Mouse (Mus musculus): ENCODE measurements around the gene Cyb561d1.

Cyb561d1 gene

GRCm38 (mm10) chr3:108203621-108204325, 2.8 kb upstream of the Cyb561d1 start:
- DNase-seq (ENCODE audit: low spot score in 2 of 2), result peak; percentile 81 to 95

DNA sequence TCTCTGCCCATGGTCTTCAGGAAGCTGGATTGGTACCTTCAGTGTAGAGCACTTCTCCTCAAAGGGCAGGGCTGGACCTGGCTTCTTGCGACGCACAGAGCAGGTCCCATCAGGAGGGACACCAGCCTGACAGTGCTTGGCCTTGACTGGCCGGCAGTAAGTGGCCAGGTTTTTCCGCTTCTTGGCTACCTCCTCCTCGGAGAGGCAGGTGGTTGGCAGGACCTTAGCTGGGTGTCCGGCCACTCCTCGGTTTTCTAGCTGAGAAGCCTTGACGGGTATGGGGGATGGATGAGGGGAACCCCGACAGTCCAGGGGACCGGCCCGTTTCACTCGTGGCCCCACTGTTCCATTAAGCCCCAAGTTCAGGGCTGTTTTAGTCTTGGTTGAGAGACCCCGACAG, 2.2 kb upstream of the Cyb561d1 start:
- DNase-seq (ENCODE audit: low spot score in 2 of 2), result no peak

DNA sequence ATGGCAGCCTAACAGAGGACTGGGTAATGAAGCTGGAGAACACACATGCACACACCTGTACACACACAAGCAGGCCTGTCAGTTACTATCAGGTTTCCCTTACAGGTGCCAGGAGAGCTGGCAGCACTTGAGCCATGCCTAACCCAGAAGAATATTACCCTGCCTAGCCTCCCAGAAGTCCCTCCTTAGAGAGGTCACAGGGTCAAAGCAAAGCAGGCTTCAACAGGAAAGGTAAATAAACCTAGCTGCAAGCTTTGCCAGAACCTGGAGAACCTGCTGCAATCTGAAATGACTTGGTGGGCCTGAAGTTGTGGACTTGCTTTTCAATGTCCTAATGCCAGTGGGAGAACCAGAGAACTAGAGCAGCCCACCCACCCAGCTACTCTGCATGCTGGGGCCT, 1.5 kb upstream of the Cyb561d1 start:
- no peak for DNase-seq (ENCODE audit: low spot score in 2 of 2)

- DNase-seq (ENCODE audit: low spot score in 2 of 2), result no peak
These were observed 1.8 kb downstream of the Cyb561d1 start for GRCm38 (mm10) chr3:108199231-108199630.

- DNase-seq (ENCODE audit: low spot score in 2 of 2), result no peak
These were observed 3.9 kb downstream of the Cyb561d1 start for GRCm38 (mm10) chr3:108197066-108197497.

- no peak for DNase-seq (ENCODE audit: low spot score in 2 of 2)
These were observed 4.9 kb downstream of the Cyb561d1 start for GRCm38 (mm10) chr3:108195941-108196590.

- no peak for DNase-seq (ENCODE audit: low spot score in 2 of 2)
These were observed 5.7 kb downstream of the Cyb561d1 start for GRCm38 (mm10) chr3:108195287-108195686.

DNA sequence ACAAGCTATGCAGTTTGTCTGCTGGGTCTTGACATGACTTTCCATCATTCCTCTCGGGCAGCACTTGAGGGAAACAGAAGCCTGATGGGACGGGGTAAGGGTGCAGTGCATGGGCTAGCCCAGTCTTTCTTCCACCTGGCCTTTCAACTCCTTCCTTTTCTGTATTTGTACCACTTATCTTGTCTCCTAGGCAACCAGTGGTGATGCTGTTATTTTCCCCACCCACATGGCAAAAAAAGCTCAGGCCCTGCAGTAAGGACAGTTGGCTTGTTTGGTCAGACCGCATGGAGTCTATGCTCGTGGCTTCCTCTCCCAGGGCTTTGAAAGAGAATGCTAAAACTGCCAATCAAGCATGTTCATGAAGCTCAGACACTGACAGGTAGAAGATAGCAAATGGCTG, 7.3 kb downstream of the Cyb561d1 start:
- DNase-seq (ENCODE audit: low spot score in 2 of 2), result no peak

- DNase-seq (ENCODE audit: low spot score in 2 of 2), result no peak
These were observed 11.1 kb downstream of the Cyb561d1 start for GRCm38 (mm10) chr3:108189897-108190296.

GRCm38 (mm10) chr3:108188716-108189490, 12.1 kb downstream of the Cyb561d1 start:
- DNase-seq (ENCODE audit: low spot score in 2 of 2), result no peak

DNA sequence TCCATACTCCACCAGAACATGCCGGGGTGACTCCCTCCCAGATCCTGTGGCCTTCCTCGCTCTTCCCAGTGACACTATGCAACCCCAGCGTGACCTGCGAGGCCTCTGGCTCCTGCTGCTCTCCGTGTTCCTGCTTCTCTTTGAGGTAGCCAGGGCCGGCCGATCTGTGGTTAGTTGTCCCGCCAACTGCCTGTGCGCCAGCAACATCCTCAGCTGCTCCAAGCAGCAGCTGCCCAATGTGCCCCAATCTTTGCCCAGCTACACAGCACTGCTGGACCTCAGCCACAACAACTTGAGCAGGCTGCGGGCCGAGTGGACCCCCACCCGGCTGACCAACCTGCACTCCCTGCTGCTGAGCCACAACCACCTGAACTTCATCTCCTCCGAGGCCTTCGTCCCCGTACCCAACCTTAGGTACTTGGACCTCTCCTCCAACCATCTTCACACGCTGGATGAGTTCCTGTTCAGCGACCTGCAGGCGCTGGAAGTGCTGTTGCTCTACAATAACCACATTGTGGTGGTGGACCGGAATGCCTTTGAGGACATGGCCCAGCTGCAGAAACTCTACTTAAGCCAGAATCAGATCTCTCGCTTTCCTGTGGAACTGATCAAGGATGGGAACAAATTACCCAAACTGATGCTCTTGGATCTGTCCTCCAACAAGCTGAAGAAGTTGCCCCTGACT, 13.8 kb downstream of the Cyb561d1 start:
- DNase-seq (ENCODE audit: low spot score in 2 of 2), result no peak

DNA sequence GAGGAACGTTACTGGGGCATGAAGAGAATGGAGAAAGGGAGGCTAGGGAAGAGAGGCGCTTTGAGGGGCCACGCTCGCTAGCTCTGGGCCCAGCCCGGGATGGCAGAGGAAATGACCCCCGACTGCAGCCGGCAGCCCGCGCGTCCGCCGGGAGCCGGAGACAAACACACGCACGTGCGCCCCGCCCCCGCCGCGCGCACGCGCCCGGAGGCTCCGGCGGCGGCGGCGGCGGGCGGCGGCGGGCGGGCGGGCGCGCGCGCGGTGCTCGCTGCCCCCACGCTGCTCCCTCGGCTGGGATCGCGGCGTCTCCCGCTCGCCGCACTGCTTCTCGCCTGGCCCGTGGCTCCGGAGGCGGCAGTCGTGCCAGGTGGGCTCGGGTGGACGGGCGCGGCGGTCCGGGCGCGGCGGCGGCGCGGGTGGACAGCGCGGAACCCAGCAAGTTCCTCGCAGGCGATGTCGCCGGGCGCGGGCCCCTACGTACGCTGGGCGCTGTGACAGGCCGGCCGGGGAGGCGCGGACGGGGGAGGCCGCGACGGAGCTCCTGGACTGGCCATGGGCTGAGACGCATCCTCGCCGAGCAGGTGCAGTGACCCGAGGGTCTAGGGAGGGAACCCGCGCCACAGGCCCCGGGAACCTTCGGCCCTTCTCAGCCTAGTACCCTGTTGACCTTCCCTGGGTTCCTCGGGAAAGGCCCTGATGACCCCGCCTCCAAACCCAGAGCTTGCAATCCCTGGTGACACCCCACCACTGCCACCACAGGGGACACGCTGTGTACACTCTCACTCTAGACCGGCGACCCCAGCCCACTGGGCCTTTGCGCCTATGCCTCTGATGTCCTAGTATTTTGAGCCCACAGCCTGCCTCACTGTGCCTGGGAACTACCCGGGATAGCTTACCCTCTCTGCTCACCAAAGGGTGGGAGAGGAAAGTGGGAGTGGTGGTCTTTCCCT, 14.6 kb downstream of the Cyb561d1 start, which contains the start of gene Amigo1:
Gene Amigo1 (plus strand): TSS at position 238 of the 950 bp plus-strand sequence.
- DNase-seq (ENCODE audit: low spot score in 2 of 2), result peak in 1 of 2 experiments; percentile 74

- no peak for DNase-seq (ENCODE audit: low spot score in 2 of 2)
These were observed 15.4 kb downstream of the Cyb561d1 start for GRCm38 (mm10) chr3:108185460-108186097.

- no peak for DNase-seq (ENCODE audit: low spot score in 2 of 2)
These were observed 16.3 kb downstream of the Cyb561d1 start for GRCm38 (mm10) chr3:108184742-108185141.

DNA sequence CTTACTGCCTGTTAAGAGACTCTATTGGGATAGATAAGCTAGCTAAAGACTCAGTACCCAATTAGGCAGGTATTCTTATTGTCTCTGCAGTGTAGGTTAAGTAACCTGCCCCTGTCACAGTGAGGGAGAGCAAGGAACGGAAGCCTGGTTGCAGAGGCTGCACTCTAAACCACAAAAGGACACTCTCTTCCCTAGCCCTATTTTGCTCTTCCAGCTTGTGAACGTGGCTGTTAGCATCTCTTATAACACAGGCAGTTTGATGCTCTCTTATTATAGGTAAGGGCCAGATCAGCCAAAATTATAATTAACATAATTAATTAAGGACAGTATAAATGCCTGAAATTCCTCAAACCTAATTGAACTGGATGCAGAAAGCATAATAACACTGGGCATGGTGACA, 20.5 kb downstream of the Cyb561d1 start:
- DNase-seq (ENCODE audit: low spot score in 2 of 2), result no peak

- DNase-seq (ENCODE audit: low spot score in 2 of 2), result no peak
These were observed 22.0 kb downstream of the Cyb561d1 start for GRCm38 (mm10) chr3:108178756-108179715.

DNA sequence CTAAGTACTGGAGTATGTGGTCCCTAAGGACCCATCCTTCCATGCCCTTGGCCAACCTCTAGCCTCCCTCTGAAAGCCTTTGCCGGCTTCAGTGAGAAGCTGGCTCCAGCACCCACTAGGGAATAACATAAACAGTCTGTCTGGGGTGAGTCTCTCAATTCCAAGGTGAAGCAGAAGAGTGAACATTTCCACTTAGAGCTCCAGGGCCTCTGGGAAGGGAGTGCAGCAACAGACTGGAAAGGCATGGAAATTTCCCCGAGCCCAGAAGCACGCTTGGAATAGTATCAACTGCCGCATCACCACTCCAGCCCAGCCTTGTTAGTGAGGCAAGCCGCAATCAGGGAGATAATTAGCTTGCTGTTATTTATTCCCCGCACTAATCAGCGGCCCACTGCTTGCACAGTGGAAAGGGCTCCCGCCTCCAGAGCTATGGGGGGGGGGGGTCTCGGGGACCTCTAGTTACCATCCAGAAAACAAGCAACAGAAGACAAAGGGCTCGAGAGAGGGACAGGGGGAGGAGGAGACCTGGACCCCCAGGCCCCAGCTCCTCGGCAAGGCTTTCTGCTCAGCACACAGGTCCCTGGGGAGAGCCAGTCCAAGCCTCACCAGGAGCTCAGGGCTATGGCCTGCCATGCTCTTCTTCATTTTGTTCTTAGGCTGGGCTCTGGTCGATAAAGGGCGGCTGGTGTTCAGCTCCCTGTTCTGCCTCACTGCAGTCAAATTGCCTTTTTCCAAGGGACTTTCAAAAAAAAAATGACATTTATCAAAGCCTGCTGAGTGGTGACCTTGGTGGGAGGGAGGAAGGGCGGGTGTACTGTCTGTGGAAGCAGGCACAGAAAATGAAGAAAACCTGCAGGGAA, 26.1 kb downstream of the Cyb561d1 start:
- no peak for DNase-seq (ENCODE audit: low spot score in 2 of 2)

DNA sequence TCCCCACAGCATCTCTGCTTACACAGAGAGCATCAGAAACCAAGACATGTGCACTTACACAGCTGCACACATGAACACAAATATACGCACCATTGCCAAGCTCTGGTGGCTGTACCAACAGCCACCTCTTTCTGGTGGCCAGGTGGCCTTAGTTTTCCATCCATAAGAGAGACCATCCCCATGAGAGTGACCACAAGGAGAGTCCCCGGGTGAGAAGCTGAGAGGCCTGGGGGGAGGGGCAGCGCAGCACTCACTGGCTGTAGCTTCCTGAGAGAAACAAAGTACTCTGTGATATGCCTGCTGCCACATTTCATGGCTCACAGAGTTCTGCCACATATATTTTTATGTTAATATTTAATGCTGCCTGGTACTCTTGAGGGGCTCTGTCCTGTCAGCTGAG, 31.8 kb downstream of the Cyb561d1 start:
- no peak for DNase-seq (ENCODE audit: low spot score in 2 of 2)

All from spleen, postnatal 4 days (tissue).